Mouse (Mus musculus) heart, postnatal 10 days (tissue): ENCODE results near the gene Zrsr1. TPM values are rescaled to one million over a fixed set of nuclear protein-coding genes. Genes with fewer than 3 reads are reported as not detected.
A peak's percentile ranks its signal among the peaks of the same experiment; 100 is the strongest.

Experiments used
- DNase-seq, 2 experiments: peaks; one replicate each; pipeline ENCODE4 v3.0.0; 2021
- intact Hi-C: fragments of 180-260 bp; cut with DNase I; formaldehyde crosslinking; loops from one replicate; pipeline ENCODE4 v1.15.1; 2025
- total RNA-seq, 2 experiments: library from RNA; stranded (reverse); gene quantifications; 2 replicates each; pipeline ENCODE4 v1.2.3; 2021

Gene Zrsr1
- total RNA-seq, 2 experiments from 2014 or later, result 8.8 to 10.1 TPM

GRCm38 (mm10) chr11:22970546-22970945 lies 1.3 kb upstream of the Zrsr1 start:
- intact Hi-C loops, result no loop called here
- no peak for DNase-seq

- intact Hi-C loops, result no loop called here
- peak; percentile 84 to 85 for DNase-seq
Measured at GRCm38 (mm10) chr11:22972746-22973526, 1.1 kb downstream of the Zrsr1 start.

GRCm38 (mm10) chr11:22973599-22973998 lies 1.8 kb downstream of the Zrsr1 start:
- intact Hi-C loops, result no loop called here
- DNase-seq, result peak; percentile 22 to 23

- no peak for DNase-seq
- intact Hi-C loops, result no loop called here
Measured at GRCm38 (mm10) chr11:22978215-22978614, 6.4 kb downstream of the Zrsr1 start.

- DNase-seq, result no peak
- intact Hi-C loops, result no loop called here
Measured at GRCm38 (mm10) chr11:22978711-22979110, 6.9 kb downstream of the Zrsr1 start.

- intact Hi-C loops, result no loop called here
- no peak for DNase-seq
Measured at GRCm38 (mm10) chr11:22979221-22979620, 7.4 kb downstream of the Zrsr1 start.

GRCm38 (mm10) chr11:22981041-22981440 lies 9.2 kb downstream of the Zrsr1 start:
- intact Hi-C loops, result loop anchor here (5.0 to 10.0 kb wide), 2 partner anchors 466 to 694 kb away; partner anchors contain the start of gene Tmem17

GRCm38 (mm10) chr11:22981543-22981950 lies 9.7 kb downstream of the Zrsr1 start:
- intact Hi-C loops, result loop anchor here (5.0 to 10.0 kb wide), 2 partner anchors 467 to 694 kb away; partner anchors contain the start of gene Tmem17
- DNase-seq, result no peak

More at GRCm38 (mm10) chr11:22981041-22981440, 9.2 kb downstream of the Zrsr1 start:
- no peak for DNase-seq

- DNase-seq, result peak; percentile 98
- intact Hi-C loops, result loop anchor here (5.0 to 10.0 kb wide), 2 partner anchors 467 to 695 kb away; partner anchors contain the start of gene Tmem17
Measured at GRCm38 (mm10) chr11:22981984-22982757, 10.4 kb downstream of the Zrsr1 start, which contains the start of the genes Gm28048 and Commd1. Gene Gm28048 (minus strand): TSS chr11:22982090. Gene Commd1 (minus strand): TSS chr11:22982382.

- DNase-seq, result no peak
- intact Hi-C loops, result loop anchor here (5.0 to 10.0 kb wide), 2 partner anchors 468 to 696 kb away; partner anchors contain the start of gene Tmem17
Measured at GRCm38 (mm10) chr11:22982846-22983245, 11.0 kb downstream of the Zrsr1 start.

- intact Hi-C loops, result loop anchor here (5.0 to 10.0 kb wide), 2 partner anchors 162 to 471 kb away; partner anchors contain the start of gene Tmem17
- DNase-seq, result no peak
Measured at GRCm38 (mm10) chr11:22985510-22985909, 13.7 kb downstream of the Zrsr1 start.

- peak; percentile 56 to 76 for DNase-seq
- intact Hi-C loops, result loop anchor here (2.0 to 10.0 kb wide), 3 partner anchors 160 to 473 kb away; partner anchors contain the start of gene Tmem17
Measured at GRCm38 (mm10) chr11:22987357-22987756, 15.6 kb downstream of the Zrsr1 start.

- intact Hi-C loops, result loop anchor here (1.0 to 10.0 kb wide), 7 partner anchors 17 to 505 kb away; partner anchors contain the start of genes Ahsa2, Fam161a, Tmem17 and Xpo1
- DNase-seq, result no peak
Measured at GRCm38 (mm10) chr11:22989786-22990185, 18.0 kb downstream of the Zrsr1 start.

GRCm38 (mm10) chr11:22990393-22991126 lies 18.8 kb downstream of the Zrsr1 start, which contains the start of gene Cct4:
Gene Cct4 (plus strand): TSS chr11:22990519.
- DNase-seq, result peak; percentile 96 to 97
- intact Hi-C loops, result loop anchor here (1.0 to 10.0 kb wide), 5 partner anchors 16 to 504 kb away; partner anchors contain the start of genes Ahsa2, Fam161a and Xpo1

- DNase-seq, result no peak
- intact Hi-C loops, result loop anchor here (2.0 to 10.0 kb wide), 4 partner anchors 15 to 503 kb away; partner anchors contain the start of genes Ahsa2 and Fam161a
Measured at GRCm38 (mm10) chr11:22991218-22991835, 19.5 kb downstream of the Zrsr1 start.

- intact Hi-C loops, result loop anchor here (5.0 to 10.0 kb wide), 3 partner anchors 73 to 501 kb away; partner anchors contain the start of gene Ahsa2
- DNase-seq, result no peak
Measured at GRCm38 (mm10) chr11:22994271-22994670, 22.5 kb downstream of the Zrsr1 start.

- no peak for DNase-seq
- intact Hi-C loops, result loop anchor here (10.0 kb wide), 2 partner anchors 369 to 499 kb away; partner anchors contain the start of gene Ahsa2
Measured at GRCm38 (mm10) chr11:22995461-22995860, 23.7 kb downstream of the Zrsr1 start.

GRCm38 (mm10) chr11:22998308-22998707 lies 26.5 kb downstream of the Zrsr1 start:
- intact Hi-C loops, result loop anchor here (10.0 kb wide), 2 partner anchors 366 to 496 kb away; partner anchors contain the start of gene Ahsa2
- no peak for DNase-seq

GRCm38 (mm10) chr11:23005276-23005675 lies 33.5 kb downstream of the Zrsr1 start:
- no peak for DNase-seq
- intact Hi-C loops, result loop anchor here (5.0 kb wide), 2 partner anchors 252 to 267 kb away; partner anchors contain the start of gene Xpo1
